Mouse (Mus musculus): ENCODE data around the gene Lrtm2. TPM values are rescaled to one million over a fixed set of nuclear protein-coding genes. Genes with fewer than 3 reads are reported as not detected.
A peak's percentile ranks its signal among the peaks of the same experiment; 100 is the strongest.

Gene Lrtm2
- total RNA-seq, 2 experiments from 2014 or later = 60.5 to 63.9 TPM

GRCm38 (mm10) chr6:119358020-119358571 is 27.5 kb upstream of the Lrtm2 start:
- TF ChIP-seq CTCF (IDR thresholded peaks at IDR 0.05) = no peak
- no peak for DNase-seq (ENCODE audit: extremely low spot score in 1 of 2, low spot score in 2 of 2)
- intact Hi-C loops (cut with DNase I) = loop anchor here (5.0 kb wide), 1 partner anchor 74 kb away; no protein-coding TSS in a partner anchor
- Histone ChIP-seq H3K4me3 (no peak overlapping the region), H3K27ac (no peak overlapping the region)

- intact Hi-C loops (cut with DNase I) = no loop called here
- no peak overlapping the region for H3K27ac ChIP-seq
- no peak for TF ChIP-seq CTCF (IDR thresholded peaks at IDR 0.05)
Measured at GRCm38 (mm10) chr6:119352501-119352900, 21.9 kb upstream of the Lrtm2 start.

GRCm38 (mm10) chr6:119351656-119352055 is 21.1 kb upstream of the Lrtm2 start:
- TF ChIP-seq CTCF (IDR thresholded peaks at IDR 0.05) = no peak
- no peak overlapping the region for H3K27ac ChIP-seq
- no peak for DNase-seq (ENCODE audit: extremely low spot score in 1 of 2, low spot score in 2 of 2)
- no peak overlapping the region for H3K4me3 ChIP-seq
- intact Hi-C loops (cut with DNase I) = no loop called here

More at GRCm38 (mm10) chr6:119352501-119352900, 21.9 kb upstream of the Lrtm2 start:
- DNase-seq (ENCODE audit: extremely low spot score in 1 of 2, low spot score in 2 of 2) = no peak
- H3K4me3 ChIP-seq = no peak overlapping the region

- intact Hi-C loops (cut with DNase I) = no loop called here
- TF ChIP-seq CTCF (IDR thresholded peaks at IDR 0.05) = no peak
- DNase-seq (ENCODE audit: extremely low spot score in 1 of 2, low spot score in 2 of 2) = no peak
- no peak overlapping the region for H3K4me3 ChIP-seq
- H3K27ac ChIP-seq = no peak overlapping the region
Measured at GRCm38 (mm10) chr6:119350703-119351198, 20.2 kb upstream of the Lrtm2 start.

- peak; percentile 95 for TF ChIP-seq CTCF (IDR thresholded peaks at IDR 0.05)
- intact Hi-C loops (cut with DNase I) = loop anchor here (1.0 to 10.0 kb wide), 4 partner anchors 128 to 713 kb away; no protein-coding TSS in a partner anchor
- Histone ChIP-seq H3K4me3 (no peak overlapping the region), H3K27ac (no peak overlapping the region)
- DNase-seq (ENCODE audit: extremely low spot score in 1 of 2, low spot score in 2 of 2) = peak; percentile 77 to 83
Measured at GRCm38 (mm10) chr6:119348234-119348633, 17.7 kb upstream of the Lrtm2 start.

DNA sequence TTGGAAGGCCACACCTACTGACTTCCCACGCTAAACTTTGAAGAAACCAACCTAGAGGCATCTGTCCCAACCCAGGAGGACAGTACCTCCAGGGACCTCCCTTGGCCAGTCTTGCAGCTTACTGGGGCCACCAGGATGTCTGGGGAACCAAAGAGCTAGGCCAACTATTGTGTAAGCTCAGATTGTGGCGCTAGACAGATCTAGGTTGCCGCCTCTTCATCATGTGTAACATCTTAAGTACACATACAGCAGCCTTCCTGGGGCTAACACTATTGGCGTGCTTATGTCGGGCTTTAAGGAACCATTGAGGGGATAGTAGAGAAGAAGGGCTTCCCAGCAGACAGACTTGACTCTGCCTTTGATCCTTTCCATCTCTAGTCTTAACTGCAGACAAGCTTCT is 17.2 kb upstream of the Lrtm2 start:
- no peak for DNase-seq (ENCODE audit: extremely low spot score in 1 of 2, low spot score in 2 of 2)
- intact Hi-C loops (cut with DNase I) = loop anchor here (1.0 to 10.0 kb wide), 4 partner anchors 128 to 713 kb away; no protein-coding TSS in a partner anchor
- no peak for TF ChIP-seq CTCF (IDR thresholded peaks at IDR 0.05)
- H3K4me3 ChIP-seq = no peak overlapping the region
- H3K27ac ChIP-seq = 0 out of 2 replicates have a peak overlapping the region, but pooled peaks have one; percentile 0

DNA sequence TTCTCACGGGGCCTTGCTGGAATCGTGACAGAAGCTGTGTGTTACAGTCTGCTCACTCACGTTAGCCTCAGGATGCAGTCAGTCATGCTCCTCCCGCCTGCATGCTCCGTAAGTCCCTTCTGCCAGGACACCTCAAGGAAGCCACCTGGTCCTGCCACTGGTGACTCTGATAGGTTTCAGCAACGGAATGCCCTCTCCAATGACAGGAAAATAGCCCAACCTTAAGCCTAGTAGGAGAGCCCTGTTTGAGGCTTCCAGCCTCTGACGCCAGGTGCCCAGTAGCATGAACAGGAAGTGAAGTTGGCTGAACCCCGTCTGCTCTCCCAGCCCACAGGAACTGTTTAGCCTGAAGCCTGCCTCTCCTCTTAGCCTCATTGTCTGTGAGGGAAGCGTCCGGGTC is 15.7 kb upstream of the Lrtm2 start:
- TF ChIP-seq CTCF (IDR thresholded peaks at IDR 0.05) = no peak
- no peak overlapping the region for H3K27ac ChIP-seq
- no peak for DNase-seq (ENCODE audit: extremely low spot score in 1 of 2, low spot score in 2 of 2)
- no peak overlapping the region for H3K4me3 ChIP-seq
- intact Hi-C loops (cut with DNase I) = loop anchor here (5.0 to 10.0 kb wide), 3 partner anchors 214 to 711 kb away; no protein-coding TSS in a partner anchor

DNA sequence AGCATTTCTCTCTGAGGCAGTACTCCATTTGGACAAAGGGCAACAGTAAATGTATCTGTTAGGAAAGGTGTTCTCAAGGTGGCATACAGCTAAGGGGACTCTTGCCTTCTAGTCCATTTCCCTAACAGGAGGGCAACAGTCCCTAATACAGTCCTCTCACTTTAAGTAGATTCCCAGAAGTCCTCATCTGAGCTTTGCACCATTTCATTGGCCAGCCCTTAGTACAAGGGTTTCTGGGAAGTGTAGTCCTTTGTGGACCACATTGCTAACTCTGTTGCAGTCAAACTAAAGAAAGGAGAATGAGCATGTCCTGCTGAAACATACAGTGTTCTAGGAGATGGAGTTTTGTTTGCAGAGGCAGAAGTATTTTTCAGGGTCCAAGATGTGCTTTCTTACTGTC is 10.8 kb upstream of the Lrtm2 start:
- no peak for DNase-seq (ENCODE audit: extremely low spot score in 1 of 2, low spot score in 2 of 2)
- TF ChIP-seq CTCF (IDR thresholded peaks at IDR 0.05) = no peak

DNA sequence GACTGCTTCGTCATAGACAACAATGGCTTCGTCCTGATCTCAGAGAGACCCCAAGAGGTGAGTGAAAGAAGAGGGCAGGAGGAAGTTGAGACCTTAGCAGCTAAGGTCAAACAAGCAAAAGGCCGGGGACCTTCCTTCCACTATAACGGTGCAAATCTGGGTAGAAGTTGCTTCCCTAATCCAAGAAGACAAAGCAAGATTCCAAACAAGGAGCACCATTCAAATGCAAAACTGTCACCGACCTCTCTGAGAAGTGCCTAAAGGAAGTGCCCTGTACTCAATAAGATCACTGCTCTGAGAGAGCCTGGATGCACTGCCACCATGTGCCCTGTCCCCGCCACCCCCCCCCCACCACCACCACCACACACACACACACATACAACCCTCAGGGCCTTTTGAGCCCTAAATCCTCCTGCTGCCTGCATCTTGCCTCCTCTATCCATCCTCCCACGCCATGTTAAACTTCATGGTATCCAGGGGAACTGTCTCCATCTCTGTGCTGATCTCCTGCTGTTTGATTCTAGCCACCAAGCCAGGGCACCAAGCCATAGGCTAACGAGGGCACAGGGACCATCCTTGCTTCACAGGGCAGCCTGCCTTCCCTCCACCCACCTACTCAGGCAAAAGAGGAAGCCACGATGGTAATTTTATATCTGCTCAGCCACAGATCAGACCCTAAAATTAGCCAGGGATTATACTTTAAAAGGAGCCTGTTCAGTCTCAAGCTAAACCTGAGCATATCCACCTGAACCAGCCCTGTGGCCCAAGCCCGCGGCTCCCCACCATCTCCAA is 7.8 kb upstream of the Lrtm2 start:
- intact Hi-C loops (cut with DNase I) = no loop called here
- TF ChIP-seq CTCF (IDR thresholded peaks at IDR 0.05) = no peak
- Histone ChIP-seq H3K27ac (peak overlapping the region; percentile 44; the same call in 1 of the 2 replicates), H3K4me3 (no peak overlapping the region)
- DNase-seq (ENCODE audit: extremely low spot score in 1 of 2, low spot score in 2 of 2) = no peak

More for the DNA sequence above, 10.8 kb upstream of the Lrtm2 start:
- H3K27ac ChIP-seq = no peak overlapping the region
- intact Hi-C loops (cut with DNase I) = loop anchor here (10.0 kb wide), 1 partner anchor 707 kb away; no protein-coding TSS in a partner anchor
- no peak overlapping the region for H3K4me3 ChIP-seq

DNA sequence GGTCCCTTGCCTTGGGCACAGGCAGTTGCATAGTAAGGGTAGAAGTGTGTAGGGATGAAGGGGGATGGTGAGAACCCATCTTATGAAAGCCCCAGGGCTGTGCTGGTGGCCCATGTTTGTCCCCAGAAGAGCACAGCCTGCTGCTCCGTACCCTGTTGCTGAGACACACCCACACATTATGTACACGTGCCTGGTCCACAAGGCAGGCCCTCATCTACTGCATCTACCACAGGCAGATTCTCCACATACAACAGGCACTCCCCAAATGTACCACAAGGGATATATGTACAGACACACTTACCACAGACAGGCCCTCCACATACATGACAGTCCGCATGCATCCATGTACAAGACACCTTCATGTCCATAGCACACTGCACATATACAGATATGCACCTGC is 6.7 kb upstream of the Lrtm2 start:
- no peak for DNase-seq (ENCODE audit: extremely low spot score in 1 of 2, low spot score in 2 of 2)
- no peak for TF ChIP-seq CTCF (IDR thresholded peaks at IDR 0.05)
- no peak overlapping the region for H3K4me3 ChIP-seq
- H3K27ac ChIP-seq = no peak overlapping the region
- intact Hi-C loops (cut with DNase I) = no loop called here

GRCm38 (mm10) chr6:119336124-119336523 is 5.6 kb upstream of the Lrtm2 start:
- DNase-seq (ENCODE audit: extremely low spot score in 1 of 2, low spot score in 2 of 2) = no peak
- Histone ChIP-seq H3K4me3 (no peak overlapping the region), H3K27ac (no peak overlapping the region)
- intact Hi-C loops (cut with DNase I) = no loop called here
- no peak for TF ChIP-seq CTCF (IDR thresholded peaks at IDR 0.05)

- no peak for TF ChIP-seq CTCF (IDR thresholded peaks at IDR 0.05)
- no peak overlapping the region for H3K4me3 ChIP-seq
- no peak overlapping the region for H3K27ac ChIP-seq
- DNase-seq (ENCODE audit: extremely low spot score in 1 of 2, low spot score in 2 of 2) = no peak
- intact Hi-C loops (cut with DNase I) = loop anchor here (5.0 kb wide), 1 partner anchor 227 kb away; no protein-coding TSS in a partner anchor
Measured at GRCm38 (mm10) chr6:119333831-119334230, 3.3 kb upstream of the Lrtm2 start.

Data from left cerebral cortex, adult 2 months (tissue).